Mouse (Mus musculus) C2C12 (cell line): ENCODE measurements around the gene Pms2. TPM values are rescaled to one million over a fixed set of nuclear protein-coding genes. Genes with fewer than 3 reads are reported as not detected.

Source experiments
- H3K27me3 ChIP-seq: one replicate; pipeline ENCODE4 v1.6.1; 2011; ENCODE audit not compliant: control insufficient read depth, insufficient read depth, insufficient read length
- H3K36me3 ChIP-seq: one replicate; pipeline ENCODE4 v1.6.1; 2011; ENCODE audit not compliant: control insufficient read depth, insufficient read depth
- H3K4me3 ChIP-seq: one replicate; pipeline ENCODE4 v1.5.1; 2011; ENCODE audit warnings: mild to moderate bottlenecking, control low read depth; ENCODE audit not compliant: poor library complexity, insufficient read depth, severe bottlenecking
- H3K79me2 ChIP-seq: one replicate; pipeline ENCODE4 v1.6.1; 2011; ENCODE audit not compliant: control insufficient read depth, insufficient read depth
- H3K79me3 ChIP-seq: one replicate; pipeline ENCODE4 v1.6.1; 2011; ENCODE audit warnings: low read depth, control low read depth
- H3ac ChIP-seq: one replicate; pipeline ENCODE3; 2011; ENCODE audit warnings: low read depth; ENCODE audit not compliant: control insufficient read depth, insufficient read length
- CEBPB ChIP-seq: IDR thresholded peaks from one replicate; pipeline ENCODE4 v1.6.1; 2011; ENCODE audit warnings: low read depth, mild to moderate bottlenecking, control low read depth, moderate library complexity
- CTCF ChIP-seq: IDR thresholded peaks from one replicate; pipeline ENCODE4 v1.5.1; 2011; ENCODE audit not compliant: control insufficient read depth, insufficient read depth, insufficient read length
- FOSL1 ChIP-seq: IDR thresholded peaks from one replicate; pipeline ENCODE4 v1.8.0; 2011; ENCODE audit warnings: mild to moderate bottlenecking, low read length; ENCODE audit not compliant: poor library complexity, insufficient read depth, severe bottlenecking
- MAX ChIP-seq: IDR thresholded peaks from one replicate; pipeline ENCODE4 v1.6.1; 2011; ENCODE audit warnings: mild to moderate bottlenecking, control low read depth
- MYOD1 ChIP-seq: IDR thresholded peaks from one replicate; pipeline ENCODE4 v1.6.1; 2011; ENCODE audit warnings: low read depth; ENCODE audit not compliant: control insufficient read depth, insufficient read length
- MYOG ChIP-seq: IDR thresholded peaks from one replicate; pipeline ENCODE4 v1.6.1; 2011; ENCODE audit not compliant: control insufficient read depth, insufficient read length; ENCODE audit errors: extremely low read depth
- USF1 ChIP-seq: IDR thresholded peaks from one replicate; pipeline ENCODE4 v1.6.1; 2011; ENCODE audit warnings: low read depth, mild to moderate bottlenecking, control low read depth, moderate library complexity
- polyA plus RNA-seq: library from polyadenylated mRNA; unstranded; fragments of >200 nt; fragmentation: generic; extraction: Trizol; gene quantifications from one replicate; pipeline ENCODE4 v1.2.1, GENCODE M21; 2012; ENCODE audit warnings: missing spikeins

Pms2 gene
- polyA plus RNA-seq, 1 experiment, result 7.0 TPM

- no peaks in the 10 kb centered on the region for H3K79me3 ChIP-seq
- H3K27me3 ChIP-seq, result no peaks in the 10 kb centered on the region
- no peak for TF ChIP-seq CEBPB
- H3K79me2 ChIP-seq, result no peaks in the 10 kb centered on the region
- no peak overlapping the region for H3K4me3 ChIP-seq
- no peak overlapping the region for H3ac ChIP-seq
- H3K36me3 ChIP-seq, result peaks cover 38% of the 10 kb centered on the region
These were observed 17.4 kb upstream of the Pms2 start for GRCm38 (mm10) chr5:143892255-143892886.

GRCm38 (mm10) chr5:143893396-143893795, 16.4 kb upstream of the Pms2 start:
- TF ChIP-seq CEBPB, result no peak
- no peak for TF ChIP-seq MYOG
- TF ChIP-seq CTCF, result no peak
- no peak for TF ChIP-seq FOSL1
- TF ChIP-seq USF1, result no peak
- TF ChIP-seq MYOD1, result no peak
- no peak for TF ChIP-seq MAX
- Histone ChIP-seq H3K27me3 (no peaks in the 10 kb centered on the region), H3K79me2 (no peaks in the 10 kb centered on the region), H3K79me3 (no peaks in the 10 kb centered on the region), H3K36me3 (peaks cover 33% of the 10 kb centered on the region), H3K4me3 (no peak overlapping the region), H3ac (no peak overlapping the region)

- TF ChIP-seq FOSL1 (no peak), MYOD1 (no peak), CTCF (no peak), MAX (no peak), CEBPB (no peak), MYOG (no peak), USF1 (no peak)
- H3ac ChIP-seq, result no peak within 1 kb of the TSS
- H3K27me3 ChIP-seq, result no peaks in the 10 kb centered on the region
- no peaks in the 10 kb centered on the region for H3K79me3 ChIP-seq
- peaks cover 45% of the 10 kb centered on the region for H3K36me3 ChIP-seq
- no peaks in the 10 kb centered on the region for H3K79me2 ChIP-seq
- H3K4me3 ChIP-seq, result no peak within 1 kb of the TSS
These were observed 12.0 kb upstream of the Pms2 start, which contains the start of gene Ankrd61 for GRCm38 (mm10) chr5:143897635-143898330. TSS of gene Ankrd61 (minus strand) at chr5:143897685.

GRCm38 (mm10) chr5:143902111-143902510, 7.7 kb upstream of the Pms2 start:
- peaks cover 14% of the 10 kb centered on the region for H3K79me3 ChIP-seq
- H3K4me3 ChIP-seq, result no peak overlapping the region
- H3ac ChIP-seq, result no peak overlapping the region
- no peaks in the 10 kb centered on the region for H3K27me3 ChIP-seq
- H3K36me3 ChIP-seq, result peaks cover 74% of the 10 kb centered on the region
- H3K79me2 ChIP-seq, result peaks cover 34% of the 10 kb centered on the region
- TF ChIP-seq FOSL1, result no peak
- no peak for TF ChIP-seq MYOG
- no peak for TF ChIP-seq MYOD1
- TF ChIP-seq USF1, result no peak
- no peak for TF ChIP-seq CTCF
- no peak for TF ChIP-seq CEBPB
- no peak for TF ChIP-seq MAX

GRCm38 (mm10) chr5:143903813-143904212, 6.0 kb upstream of the Pms2 start:
- peaks cover 73% of the 10 kb centered on the region for H3K36me3 ChIP-seq

GRCm38 (mm10) chr5:143906429-143906828, 3.3 kb upstream of the Pms2 start:
- no peak overlapping the region for H3K4me3 ChIP-seq
- H3K79me2 ChIP-seq, result peaks cover 74% of the 10 kb centered on the region
- H3ac ChIP-seq, result no peak overlapping the region
- peaks cover 43% of the 10 kb centered on the region for H3K79me3 ChIP-seq
- no peak for TF ChIP-seq FOSL1
- TF ChIP-seq MAX, result no peak
- H3K27me3 ChIP-seq, result no peaks in the 10 kb centered on the region
- peaks cover 56% of the 10 kb centered on the region for H3K36me3 ChIP-seq

More at GRCm38 (mm10) chr5:143903813-143904212, 6.0 kb upstream of the Pms2 start:
- H3K4me3 ChIP-seq, result no peak overlapping the region
- TF ChIP-seq CEBPB, result no peak
- TF ChIP-seq FOSL1, result no peak
- TF ChIP-seq MAX, result no peak
- no peak for TF ChIP-seq MYOG
- no peak for TF ChIP-seq MYOD1
- no peak for TF ChIP-seq CTCF
- TF ChIP-seq USF1, result no peak
- no peak overlapping the region for H3ac ChIP-seq
- H3K27me3 ChIP-seq, result no peaks in the 10 kb centered on the region
- peaks cover 51% of the 10 kb centered on the region for H3K79me2 ChIP-seq
- H3K79me3 ChIP-seq, result peaks cover 29% of the 10 kb centered on the region
